Mouse (Mus musculus): ENCODE results near the gene Golm1.
"Not testable (repeated sequence)": the region's sequence is repeated elsewhere in the genome, so short reads cannot be mapped to it uniquely, and the experiment has no call there.

The Golm1 gene

GRCm38 (mm10) chr13:59675151-59676011, at the start of gene Golm1:
TSS of gene Golm1 (minus strand) at chr13:59675811.
- peak; percentile 34 for DNase-seq

GRCm38 (mm10) chr13:59722089-59722488, 46.5 kb upstream of the Golm1 start:
- not testable (repeated sequence) for DNase-seq

GRCm38 (mm10) chr13:59719475-59719874, 43.9 kb upstream of the Golm1 start:
- DNase-seq: no peak

- DNase-seq: not testable (repeated sequence)
These were observed 43.3 kb upstream of the Golm1 start for GRCm38 (mm10) chr13:59718857-59719440.

GRCm38 (mm10) chr13:59713710-59714109, 38.1 kb upstream of the Golm1 start:
- DNase-seq: no peak

- DNase-seq: not testable (repeated sequence)
These were observed 36.4 kb upstream of the Golm1 start, which contains the start of gene Spata31d1b for GRCm38 (mm10) chr13:59711984-59712383. TSS of gene Spata31d1b (plus strand) at chr13:59712284.

- no peak for DNase-seq
These were observed 34.6 kb upstream of the Golm1 start, which contains the start of gene Spata31d1a for GRCm38 (mm10) chr13:59710230-59710629. TSS of gene Spata31d1a (minus strand) at chr13:59710330.

- peak; percentile 18 for DNase-seq
These were observed 29.0 kb upstream of the Golm1 start for GRCm38 (mm10) chr13:59704562-59704961.

GRCm38 (mm10) chr13:59703514-59703913, 27.9 kb upstream of the Golm1 start:
- no peak for DNase-seq

- not testable (repeated sequence) for DNase-seq
These were observed 24.5 kb upstream of the Golm1 start for GRCm38 (mm10) chr13:59700137-59700536.

- no peak for DNase-seq
These were observed 23.5 kb upstream of the Golm1 start for GRCm38 (mm10) chr13:59699131-59699530.

- peak; percentile 14 for DNase-seq
These were observed 20.2 kb upstream of the Golm1 start for GRCm38 (mm10) chr13:59695781-59696180.

- DNase-seq: no peak
These were observed 18.4 kb upstream of the Golm1 start, which contains the start of gene 4921517D22Rik for GRCm38 (mm10) chr13:59694008-59694407. TSS of gene 4921517D22Rik (minus strand) at chr13:59694108.

- DNase-seq: no peak
These were observed 15.9 kb upstream of the Golm1 start for GRCm38 (mm10) chr13:59691478-59691877.

- no peak for DNase-seq
These were observed 15.0 kb upstream of the Golm1 start for GRCm38 (mm10) chr13:59690576-59690975.

- DNase-seq: no peak
These were observed 14.2 kb upstream of the Golm1 start for GRCm38 (mm10) chr13:59689843-59690242.

GRCm38 (mm10) chr13:59689313-59689712, 13.7 kb upstream of the Golm1 start:
- DNase-seq: no peak

GRCm38 (mm10) chr13:59688338-59688770, 12.7 kb upstream of the Golm1 start:
- no peak for DNase-seq

- DNase-seq: no peak
These were observed 9.6 kb upstream of the Golm1 start for GRCm38 (mm10) chr13:59685236-59685635.

GRCm38 (mm10) chr13:59682629-59683028, 7.0 kb upstream of the Golm1 start:
- no peak for DNase-seq

GRCm38 (mm10) chr13:59679908-59680307, 4.3 kb upstream of the Golm1 start:
- DNase-seq: no peak

- DNase-seq: no peak
These were observed 3.7 kb upstream of the Golm1 start for GRCm38 (mm10) chr13:59679306-59679705.

- no peak for DNase-seq
These were observed 962 bp upstream of the Golm1 start for GRCm38 (mm10) chr13:59676316-59677229.
